Mouse (Mus musculus) C2C12 (cell line): ENCODE data around the gene Paip2b. TPM values are rescaled to one million over a fixed set of nuclear protein-coding genes. Genes with fewer than 3 reads are reported as not detected.

Experiments used
- H3K27me3 ChIP-seq: one replicate; pipeline ENCODE4 v1.6.1; 2011; ENCODE audit not compliant: control insufficient read depth, insufficient read depth, insufficient read length
- H3K36me3 ChIP-seq: one replicate; pipeline ENCODE4 v1.6.1; 2011; ENCODE audit not compliant: control insufficient read depth, insufficient read depth
- H3K4me3 ChIP-seq: one replicate; pipeline ENCODE4 v1.5.1; 2011; ENCODE audit warnings: mild to moderate bottlenecking, control low read depth; ENCODE audit not compliant: poor library complexity, insufficient read depth, severe bottlenecking
- H3K79me2 ChIP-seq: one replicate; pipeline ENCODE4 v1.6.1; 2011; ENCODE audit not compliant: control insufficient read depth, insufficient read depth
- H3K79me3 ChIP-seq: one replicate; pipeline ENCODE4 v1.6.1; 2011; ENCODE audit warnings: low read depth, control low read depth
- H3ac ChIP-seq: one replicate; pipeline ENCODE3; 2011; ENCODE audit warnings: low read depth; ENCODE audit not compliant: control insufficient read depth, insufficient read length
- CEBPB ChIP-seq: IDR thresholded peaks from one replicate; pipeline ENCODE4 v1.6.1; 2011; ENCODE audit warnings: low read depth, mild to moderate bottlenecking, control low read depth, moderate library complexity
- CTCF ChIP-seq: IDR thresholded peaks from one replicate; pipeline ENCODE4 v1.5.1; 2011; ENCODE audit not compliant: control insufficient read depth, insufficient read depth, insufficient read length
- FOSL1 ChIP-seq: IDR thresholded peaks from one replicate; pipeline ENCODE4 v1.8.0; 2011; ENCODE audit warnings: mild to moderate bottlenecking, low read length; ENCODE audit not compliant: poor library complexity, insufficient read depth, severe bottlenecking
- MAX ChIP-seq: IDR thresholded peaks from one replicate; pipeline ENCODE4 v1.6.1; 2011; ENCODE audit warnings: mild to moderate bottlenecking, control low read depth
- MYOD1 ChIP-seq: IDR thresholded peaks from one replicate; pipeline ENCODE4 v1.6.1; 2011; ENCODE audit warnings: low read depth; ENCODE audit not compliant: control insufficient read depth, insufficient read length
- MYOG ChIP-seq: IDR thresholded peaks from one replicate; pipeline ENCODE4 v1.6.1; 2011; ENCODE audit not compliant: control insufficient read depth, insufficient read length; ENCODE audit errors: extremely low read depth
- USF1 ChIP-seq: IDR thresholded peaks from one replicate; pipeline ENCODE4 v1.6.1; 2011; ENCODE audit warnings: low read depth, mild to moderate bottlenecking, control low read depth, moderate library complexity
- polyA plus RNA-seq: library from polyadenylated mRNA; unstranded; fragments of >200 nt; fragmentation: generic; extraction: Trizol; gene quantifications from one replicate; pipeline ENCODE4 v1.2.1, GENCODE M21; 2012; ENCODE audit warnings: missing spikeins

Gene Paip2b
- polyA plus RNA-seq, 1 experiment: 12.6 TPM

GRCm38 (mm10) chr6:83820727-83821515, 10.6 kb downstream of the Paip2b start:
- TF ChIP-seq CEBPB (no peak), MYOD1 (no peak), USF1 (no peak), FOSL1 (no peak), MAX (no peak), MYOG (no peak), CTCF (no peak)
- Histone ChIP-seq H3K79me3 (no peaks in the 10 kb centered on the region), H3K36me3 (no peaks in the 10 kb centered on the region), H3K27me3 (no peaks in the 10 kb centered on the region), H3ac (no peak overlapping the region), H3K79me2 (peaks cover 22% of the 10 kb centered on the region), H3K4me3 (no peak overlapping the region)

GRCm38 (mm10) chr6:83818996-83819395, 12.5 kb downstream of the Paip2b start:
- H3K36me3 ChIP-seq: peaks cover 4% of the 10 kb centered on the region
- TF ChIP-seq MYOD1: no peak
- TF ChIP-seq CTCF: no peak
- no peak for TF ChIP-seq USF1
- TF ChIP-seq CEBPB: no peak
- no peak for TF ChIP-seq FOSL1
- no peak for TF ChIP-seq MYOG
- TF ChIP-seq MAX: no peak
- H3K79me3 ChIP-seq: no peaks in the 10 kb centered on the region
- H3K79me2 ChIP-seq: peaks cover 22% of the 10 kb centered on the region
- H3K27me3 ChIP-seq: no peaks in the 10 kb centered on the region
- H3K4me3 ChIP-seq: no peak overlapping the region
- H3ac ChIP-seq: no peak overlapping the region

GRCm38 (mm10) chr6:83815801-83816200, 15.7 kb downstream of the Paip2b start:
- H3ac ChIP-seq: no peak overlapping the region
- H3K79me3 ChIP-seq: no peaks in the 10 kb centered on the region
- H3K79me2 ChIP-seq: no peaks in the 10 kb centered on the region
- TF ChIP-seq MYOD1 (no peak), MYOG (no peak), CTCF (no peak), FOSL1 (no peak), USF1 (no peak), MAX (no peak), CEBPB (no peak)
- peaks cover 20% of the 10 kb centered on the region for H3K36me3 ChIP-seq
- H3K4me3 ChIP-seq: no peak overlapping the region
- no peaks in the 10 kb centered on the region for H3K27me3 ChIP-seq

GRCm38 (mm10) chr6:83802846-83803245, 28.7 kb downstream of the Paip2b start:
- Histone ChIP-seq H3K36me3 (peaks cover 32% of the 10 kb centered on the region), H3K27me3 (no peaks in the 10 kb centered on the region), H3K4me3 (no peak overlapping the region), H3K79me2 (no peaks in the 10 kb centered on the region), H3K79me3 (no peaks in the 10 kb centered on the region), H3ac (no peak overlapping the region)
- TF ChIP-seq CTCF (no peak), MYOD1 (no peak), MYOG (no peak), FOSL1 (no peak), USF1 (no peak), MAX (no peak), CEBPB (no peak)

GRCm38 (mm10) chr6:83802033-83802432, 29.5 kb downstream of the Paip2b start:
- no peak for TF ChIP-seq CEBPB
- no peak for TF ChIP-seq CTCF
- no peak for TF ChIP-seq USF1
- no peak for TF ChIP-seq MYOG
- TF ChIP-seq MYOD1: no peak
- TF ChIP-seq FOSL1: no peak
- no peak for TF ChIP-seq MAX
- no peaks in the 10 kb centered on the region for H3K79me3 ChIP-seq
- no peaks in the 10 kb centered on the region for H3K27me3 ChIP-seq
- H3K79me2 ChIP-seq: no peaks in the 10 kb centered on the region
- peaks cover 32% of the 10 kb centered on the region for H3K36me3 ChIP-seq
- H3K4me3 ChIP-seq: no peak overlapping the region
- no peak overlapping the region for H3ac ChIP-seq

- Histone ChIP-seq H3K36me3 (peaks cover 11% of the 10 kb centered on the region), H3K79me2 (no peaks in the 10 kb centered on the region), H3K79me3 (no peaks in the 10 kb centered on the region), H3ac (no peak overlapping the region), H3K4me3 (no peak overlapping the region), H3K27me3 (no peaks in the 10 kb centered on the region)
- no peak for TF ChIP-seq CTCF
- TF ChIP-seq FOSL1: no peak
- TF ChIP-seq MYOD1: no peak
- no peak for TF ChIP-seq CEBPB
- no peak for TF ChIP-seq MAX
- no peak for TF ChIP-seq MYOG
- no peak for TF ChIP-seq USF1
These were observed 34.9 kb downstream of the Paip2b start for GRCm38 (mm10) chr6:83796686-83797085.
